Mouse (Mus musculus): ENCODE measurements around the gene Abcd3. TPM values are rescaled to one million over a fixed set of nuclear protein-coding genes. Genes with fewer than 3 reads are reported as not detected.
A peak's percentile ranks its signal among the peaks of the same experiment; 100 is the strongest.

Abcd3 gene
- total and polyA plus RNA-seq, 2 experiments from 2014 or later: 43.5 to 65.9 TPM

DNA sequence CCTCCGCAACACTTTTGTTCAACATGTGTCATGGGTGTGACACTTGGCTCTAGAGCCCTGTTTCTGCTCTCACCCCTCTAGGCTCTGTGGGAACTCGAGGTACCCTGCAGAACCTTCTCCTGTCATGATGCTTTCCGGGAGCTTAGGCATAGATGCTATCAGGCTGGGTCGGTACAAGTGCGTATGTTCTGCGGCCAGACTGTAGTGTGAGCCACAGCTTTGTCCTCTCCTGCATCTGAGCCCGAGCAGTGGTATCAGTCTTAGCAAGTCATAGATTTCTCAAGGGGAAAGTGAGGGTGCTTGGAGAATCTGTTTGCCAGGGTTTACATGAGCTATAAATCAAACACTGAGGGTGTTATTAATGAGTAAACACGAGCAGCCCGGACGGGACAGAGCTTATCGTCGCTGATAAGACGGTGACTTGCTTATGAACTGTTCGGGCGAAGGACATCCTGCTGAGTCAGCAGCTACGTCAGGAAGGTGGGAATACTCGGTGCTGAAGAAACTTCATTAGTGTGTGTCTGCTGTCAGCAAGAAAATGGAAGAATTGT lies 101.9 kb downstream of the Abcd3 start:
- Histone ChIP-seq H3K36me3 (replicated peaks; ENCODE audit: control insufficient read depth, insufficient read depth, low read length) (no peaks in the 10 kb centered on the region), H3K9ac (replicated peaks; ENCODE audit: low read depth, low read length) (no peak overlapping the region), H3K27me3 (ENCODE audit: control insufficient read depth, insufficient read depth, low read length) (no peaks in the 10 kb centered on the region), H3K4me1 (ENCODE audit: control insufficient read depth, insufficient read depth) (peaks cover 24% of the 10 kb centered on the region), H3K4me3 (ENCODE audit: low read depth, low read length) (no peak overlapping the region), H3K27ac (ENCODE audit: low read depth) (peak overlapping the region; percentile 50), H3K9me3 (replicated peaks; ENCODE audit: control insufficient read depth, low read length) (no peaks in the 10 kb centered on the region), H3K4me2 (ENCODE audit: low read depth, low read length) (peak overlapping the region; percentile 38)
- ATAC-seq (ENCODE audit: insufficient read depth, low read depth) (peak; percentile 27), DNase-seq (ENCODE audit: low spot score) (peak; percentile 26)
- WGBS: 17% methylated on average over 17 of the region's 17 CpGs
- no peak for TF ChIP-seq CTCF (IDR thresholded peaks at IDR 0.05; ENCODE audit: low read depth)
- no peak for TF ChIP-seq EP300 (IDR thresholded peaks at IDR 0.05; ENCODE audit: low read depth)

DNA sequence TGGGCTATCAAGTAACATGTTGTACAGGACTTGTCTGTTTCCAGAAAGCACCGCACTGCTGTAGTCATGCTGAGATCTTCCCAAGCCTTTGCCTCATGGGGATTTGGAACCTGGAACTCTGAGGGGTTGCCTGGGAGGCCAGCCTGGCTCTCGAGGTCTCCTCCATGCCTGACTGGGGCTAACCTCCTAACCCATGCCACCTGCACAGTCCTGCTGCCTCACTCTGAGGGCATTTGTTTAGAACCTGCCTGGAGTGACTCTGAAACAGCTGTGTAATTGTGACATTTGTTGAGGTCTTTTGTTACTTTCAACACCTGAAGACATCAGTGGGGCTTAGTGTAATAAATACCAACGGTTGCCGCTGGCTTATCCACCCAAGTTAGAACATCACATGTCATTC lies 102.9 kb downstream of the Abcd3 start:
- Histone ChIP-seq H3K4me1 (ENCODE audit: control insufficient read depth, insufficient read depth) (peaks cover 24% of the 10 kb centered on the region), H3K27me3 (ENCODE audit: control insufficient read depth, insufficient read depth, low read length) (no peaks in the 10 kb centered on the region), H3K9me3 (replicated peaks; ENCODE audit: control insufficient read depth, low read length) (no peaks in the 10 kb centered on the region), H3K36me3 (replicated peaks; ENCODE audit: control insufficient read depth, insufficient read depth, low read length) (no peaks in the 10 kb centered on the region), H3K9ac (replicated peaks; ENCODE audit: low read depth, low read length) (no peak overlapping the region), H3K27ac (ENCODE audit: low read depth) (no peak overlapping the region), H3K4me2 (ENCODE audit: low read depth, low read length) (no peak overlapping the region), H3K4me3 (ENCODE audit: low read depth, low read length) (no peak overlapping the region)
- ATAC-seq (ENCODE audit: insufficient read depth, low read depth) (no peak), DNase-seq (ENCODE audit: low spot score) (no peak)
- WGBS: 68% methylated on average over 4 of the region's 4 CpGs
- TF ChIP-seq EP300 (IDR thresholded peaks at IDR 0.05; ENCODE audit: low read depth) (no peak), CTCF (IDR thresholded peaks at IDR 0.05; ENCODE audit: low read depth) (no peak)

DNA sequence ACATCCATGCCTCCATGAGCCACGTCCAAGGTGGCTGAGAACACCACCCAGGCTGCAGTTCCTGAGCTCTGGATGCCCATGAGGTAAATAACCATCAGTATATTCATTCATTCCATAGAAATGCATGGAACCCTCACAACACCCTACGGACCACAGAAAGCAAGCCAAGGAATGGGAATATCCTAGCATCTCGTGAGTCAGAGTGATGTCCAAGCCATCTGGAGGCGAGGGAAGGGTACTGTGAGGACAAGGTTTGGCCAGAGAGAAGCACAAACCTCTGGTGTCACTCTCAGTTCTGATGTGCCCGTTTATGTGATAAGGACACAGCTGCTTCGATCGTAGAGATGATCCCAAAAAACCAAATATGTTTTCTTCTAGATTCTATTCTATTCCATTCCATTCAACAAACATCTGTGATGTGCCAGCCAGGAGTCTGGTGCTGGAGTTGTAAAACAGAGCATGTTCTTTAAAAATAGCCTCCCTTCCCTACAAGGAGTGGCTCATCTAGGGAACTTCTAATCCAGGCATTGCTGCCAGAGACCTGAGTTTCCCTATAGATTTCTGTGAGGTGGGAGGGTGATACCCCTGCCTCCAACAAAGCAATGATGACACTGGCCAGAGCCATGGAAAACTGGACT lies 104.1 kb downstream of the Abcd3 start:
- DNase-seq (ENCODE audit: low spot score) (no peak), ATAC-seq (ENCODE audit: insufficient read depth, low read depth) (no peak)
- TF ChIP-seq EP300 (IDR thresholded peaks at IDR 0.05; ENCODE audit: low read depth): no peak
- WGBS: 76% methylated on average over 7 of the region's 7 CpGs
- Histone ChIP-seq H3K9me3 (replicated peaks; ENCODE audit: control insufficient read depth, low read length) (no peaks in the 10 kb centered on the region), H3K36me3 (replicated peaks; ENCODE audit: control insufficient read depth, insufficient read depth, low read length) (no peaks in the 10 kb centered on the region), H3K27me3 (ENCODE audit: control insufficient read depth, insufficient read depth, low read length) (no peaks in the 10 kb centered on the region), H3K4me3 (ENCODE audit: low read depth, low read length) (no peak overlapping the region), H3K4me1 (ENCODE audit: control insufficient read depth, insufficient read depth) (peaks cover 35% of the 10 kb centered on the region), H3K27ac (ENCODE audit: low read depth) (no peak overlapping the region), H3K9ac (replicated peaks; ENCODE audit: low read depth, low read length) (no peak overlapping the region), H3K4me2 (ENCODE audit: low read depth, low read length) (no peak overlapping the region)

Other genes starting within 250 kb of the Abcd3 start
- gene 4930432M17Rik, start 144.5 kb downstream of the Abcd3 start, total RNA-seq (2014; rRNA removed; ENCODE audit: low replicate concordance): not detected in 2 replicates
- gene 4930432M17Rik, start 144.5 kb downstream of the Abcd3 start, polyA plus RNA-seq (2015; fragmentation: Nextera tagmentation; extraction: Ambion mirVana): not detected in 2 replicates
- gene F3, start 91.8 kb downstream of the Abcd3 start, total RNA-seq (2014; rRNA removed; ENCODE audit: low replicate concordance): 5.2 and 10.8 TPM in 2 replicates
- 13.7 and 14.6 TPM in 2 replicates for gene F3, start 91.8 kb downstream of the Abcd3 start, polyA plus RNA-seq (2015; fragmentation: Nextera tagmentation; extraction: Ambion mirVana)
- gene Arhgap29, start 137.2 kb upstream of the Abcd3 start, total RNA-seq (2014; rRNA removed; ENCODE audit: low replicate concordance): 79.4 and 80.9 TPM in 2 replicates
- gene Arhgap29, start 137.2 kb upstream of the Abcd3 start, polyA plus RNA-seq (2015; fragmentation: Nextera tagmentation; extraction: Ambion mirVana): 28.5 and 29.5 TPM in 2 replicates
- 20.9 and 21.9 TPM in 2 replicates for gene Abca4, start 229.1 kb upstream of the Abcd3 start, total RNA-seq (2014; rRNA removed; ENCODE audit: low replicate concordance)
- gene Abca4, start 229.1 kb upstream of the Abcd3 start, polyA plus RNA-seq (2015; fragmentation: Nextera tagmentation; extraction: Ambion mirVana): 4.9 and 5.7 TPM in 2 replicates